Mouse (Mus musculus) erythroblast, embryonic 14.5 days (primary cell): Measurements from ENCODE around the gene Prkaa2. TPM values are rescaled to one million over a fixed set of nuclear protein-coding genes. Genes with fewer than 3 reads are reported as not detected.

ENCODE experiments used
- H3K27me3 ChIP-seq: 2 replicates; pipeline ENCODE4 v1.6.1; 2012; ENCODE audit warnings: inconsistent platforms; ENCODE audit not compliant: control insufficient read depth
- H3K36me3 ChIP-seq: 2 replicates; pipeline ENCODE4 v1.6.1; 2012; ENCODE audit warnings: mild to moderate bottlenecking, inconsistent platforms; ENCODE audit not compliant: control insufficient read depth
- H3K4me1 ChIP-seq: 2 replicates; pipeline ENCODE4 v1.6.1; 2012; ENCODE audit warnings: inconsistent platforms; ENCODE audit not compliant: control insufficient read depth
- H3K4me3 ChIP-seq: replicated peaks from 2 replicates; pipeline ENCODE3; 2012; ENCODE audit warnings: moderate library complexity, mild to moderate bottlenecking, inconsistent platforms
- H3K9me3 ChIP-seq: 2 replicates; pipeline ENCODE4 v1.6.1; 2012; ENCODE audit warnings: low read length, inconsistent platforms, mixed read lengths; ENCODE audit not compliant: control insufficient read depth
- GATA1 ChIP-seq: IDR thresholded peaks from 2 replicates; pipeline ENCODE4 v1.6.1; 2012; ENCODE audit warnings: low read length, inconsistent platforms, mixed read lengths
- TAL1 ChIP-seq: IDR thresholded peaks from 3 replicates; pipeline ENCODE4 v1.6.1; 2012; ENCODE audit warnings: low read length, inconsistent platforms, mixed read lengths
- polyA plus RNA-seq: library from polyadenylated mRNA; stranded (reverse); fragments of >175 nt; gene quantifications from 2 replicates; pipeline ENCODE4 v1.2.3, GENCODE M21; 2012

Prkaa2 gene
- polyA plus RNA-seq, 1 experiment = not detected

- peaks cover 3% of the 10 kb centered on the region; the same call in 1 of the 2 replicates for H3K9me3 ChIP-seq
- no peaks in the 10 kb centered on the region for H3K36me3 ChIP-seq
- no peaks in the 10 kb centered on the region for H3K4me1 ChIP-seq
- TF ChIP-seq GATA1 (no peak), TAL1 (no peak)
- no peak overlapping the region for H3K4me3 ChIP-seq
- H3K27me3 ChIP-seq = no peaks in the 10 kb centered on the region
These were observed 123.6 kb downstream of the Prkaa2 start for GRCm38 (mm10) chr4:104985960-104986632.

Other genes starting within 250 kb of the Prkaa2 start
- not detected in 2 replicates for gene C8a, start 233.5 kb downstream of the Prkaa2 start, polyA plus RNA-seq
- not detected in 2 replicates for gene Fyb2, start 196.4 kb downstream of the Prkaa2 start, polyA plus RNA-seq
- gene Plpp3, start 47.5 kb upstream of the Prkaa2 start, polyA plus RNA-seq = 0.03 TPM in 1 of 2 replicates, not detected in the other